Comparison of ENCODE assay signal across 8 mouse cellular contexts in the genomic region with DNA sequence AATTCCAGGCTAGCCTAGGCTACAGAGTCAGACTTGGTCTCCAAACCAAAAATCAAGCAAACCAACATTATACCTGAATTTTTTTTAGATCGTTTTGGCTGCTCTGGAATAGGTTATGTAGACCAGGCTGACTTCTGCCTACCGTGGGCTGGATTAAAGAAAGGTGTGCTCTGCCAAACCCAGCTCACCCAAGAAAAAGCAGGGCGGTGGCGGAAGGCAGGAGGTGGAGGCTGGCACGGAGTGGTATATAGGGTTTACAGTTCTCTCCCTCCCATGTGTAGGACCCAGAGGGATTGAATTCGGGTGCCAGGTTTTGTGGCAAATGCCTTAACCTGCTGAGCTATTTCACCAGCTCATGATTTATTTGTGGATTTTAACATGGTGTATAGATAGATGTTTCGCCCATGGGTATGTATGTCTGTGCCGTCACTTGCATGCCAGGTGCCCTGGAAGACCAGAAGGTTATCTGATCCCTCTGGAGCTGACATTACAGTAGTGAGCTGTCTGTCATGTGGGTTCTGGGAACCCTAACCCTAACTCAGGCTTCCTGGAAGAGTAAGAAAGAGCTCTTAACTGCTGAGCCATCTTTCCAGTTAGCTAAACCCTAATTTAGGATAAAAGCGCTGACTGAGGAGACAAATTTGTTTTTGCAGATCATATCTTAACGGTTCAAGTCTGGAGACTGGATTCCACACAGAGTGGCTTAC. TPM values are rescaled to one million over a fixed set of nuclear protein-coding genes. Genes with fewer than 3 reads are reported as not detected.
DNase-seq lines count a peak whose midpoint lies in the region; ATAC-seq lines count a peak whose summit lies in the region.

A gene (minus strand): TSS at position 215 of the 707 bp plus-strand sequence.

- H3K9me3 ChIP-seq in neural tube, embryonic 11.5 days (ENCODE audit: control insufficient read depth, low read length) = no peaks in the 10 kb centered on the region
- H3K9me3 ChIP-seq in midbrain, embryonic 15.5 days = no peaks in the 10 kb centered on the region

- H3K4me2 ChIP-seq in neural tube, embryonic 11.5 days (ENCODE audit: low read depth) = peak within 1 kb of the TSS; percentile 56
- peak within 1 kb of the TSS; percentile 67 for H3K4me2 ChIP-seq in midbrain, embryonic 15.5 days

- H3K4me1 ChIP-seq in neural tube, embryonic 11.5 days (ENCODE audit: control insufficient read depth, insufficient read depth, low read length) = peaks cover 4% of the 10 kb centered on the region
- H3K4me1 ChIP-seq in midbrain, embryonic 15.5 days = peaks cover 10% of the 10 kb centered on the region

- H3K27ac ChIP-seq in neural tube, embryonic 11.5 days (ENCODE audit: low read depth, low read length) = no peak within 1 kb of the TSS
- peak within 1 kb of the TSS; percentile 59 for H3K27ac ChIP-seq in midbrain, embryonic 15.5 days

- H3K9ac ChIP-seq in neural tube, embryonic 11.5 days (ENCODE audit: low read length) = peak within 1 kb of the TSS; percentile 55
- H3K9ac ChIP-seq in midbrain, embryonic 15.5 days = peak within 1 kb of the TSS; percentile 69

- peak within 1 kb of the TSS; percentile 47 for H3K4me3 ChIP-seq in neural tube, embryonic 11.5 days (ENCODE audit: low read depth, low read length)
- H3K4me3 ChIP-seq in midbrain, embryonic 15.5 days = peak within 1 kb of the TSS; percentile 72

- ATAC-seq in neural tube, embryonic 11.5 days (ENCODE audit: insufficient read depth, low FRiP score, low TSS enrichment) = no peak
- ATAC-seq in midbrain, embryonic 15.5 days (replicated peaks) = peak; percentile 60

- no peak for DNase-seq in neural tube, embryonic 11.5 days (ENCODE audit: low spot score)
- DNase-seq in neural tube, embryonic 10.5 days (ENCODE audit: extremely low spot score, low spot score) = no peak
- DNase-seq in c-Kit-positive CD71-positive TER-119-positive erythroid progenitor cells, embryonic 14.5 days (ENCODE audit: low spot score) = peak; percentile 29
- DNase-seq in heart, adult 8-10 months (ENCODE audit: low spot score) = no peak
- DNase-seq in layer of hippocampus, postnatal 25 days (ENCODE audit: extremely low spot score in 1 of 2, low spot score in 1 of 2) = no peak
- no peak for DNase-seq in urinary bladder, postnatal 36 days (ENCODE audit: low spot score in 2 of 2)
- DNase-seq in cerebellum, adult 8-10 months = no peak

- no peaks in the 10 kb centered on the region for H3K27me3 ChIP-seq in neural tube, embryonic 11.5 days (ENCODE audit: control insufficient read depth, insufficient read depth, low read length)
- H3K27me3 ChIP-seq in midbrain, embryonic 15.5 days (replicated peaks) = no peaks in the 10 kb centered on the region

- WGBS in neural tube, embryonic 11.5 days = 88% methylated on average over 10 of the region's 10 CpGs
- 85% methylated on average over 10 of the region's 10 CpGs for WGBS in midbrain, embryonic 15.5 days

- peaks cover 6% of the 10 kb centered on the region for H3K36me3 ChIP-seq in neural tube, embryonic 11.5 days (ENCODE audit: control insufficient read depth, insufficient read depth, low read length)
- peaks cover 25% of the 10 kb centered on the region for H3K36me3 ChIP-seq in midbrain, embryonic 15.5 days (replicated peaks)

RNA-seq across cellular contexts. Expression of the gene that starts here (rescaled TPM):
- polyA plus RNA-seq in neural tube, embryonic 11.5 days (2014; fragmentation: Nextera tagmentation; extraction: Ambion mirVana) = 74.3 and 75.5 TPM in 2 replicates
- 10 to 100 TPM; 49.0 to 65.8 (median 54.2) TPM for total RNA-seq in heart, adult 8-10 months (2022)
- total RNA-seq in layer of hippocampus, postnatal 25 days (2021) = 10 to 100 TPM; 85.0 to 87.2 TPM
- 109 and 110 TPM in 2 replicates for polyA plus RNA-seq in midbrain, embryonic 15.5 days (2015; fragmentation: Nextera tagmentation; extraction: Ambion mirVana)
